Mouse (Mus musculus) T-helper 1 cell (primary cell): ENCODE measurements around the gene Bcl11a.

ENCODE experiments used
- in situ Hi-C: fragments of 300-600 bp; cut with MboI, MseI; formaldehyde crosslinking; loops from one replicate; pipeline ENCODE4 v1.15.1; 2025; ENCODE audit warnings: high pct_unique_total_duplicates

The Bcl11a gene

DNA sequence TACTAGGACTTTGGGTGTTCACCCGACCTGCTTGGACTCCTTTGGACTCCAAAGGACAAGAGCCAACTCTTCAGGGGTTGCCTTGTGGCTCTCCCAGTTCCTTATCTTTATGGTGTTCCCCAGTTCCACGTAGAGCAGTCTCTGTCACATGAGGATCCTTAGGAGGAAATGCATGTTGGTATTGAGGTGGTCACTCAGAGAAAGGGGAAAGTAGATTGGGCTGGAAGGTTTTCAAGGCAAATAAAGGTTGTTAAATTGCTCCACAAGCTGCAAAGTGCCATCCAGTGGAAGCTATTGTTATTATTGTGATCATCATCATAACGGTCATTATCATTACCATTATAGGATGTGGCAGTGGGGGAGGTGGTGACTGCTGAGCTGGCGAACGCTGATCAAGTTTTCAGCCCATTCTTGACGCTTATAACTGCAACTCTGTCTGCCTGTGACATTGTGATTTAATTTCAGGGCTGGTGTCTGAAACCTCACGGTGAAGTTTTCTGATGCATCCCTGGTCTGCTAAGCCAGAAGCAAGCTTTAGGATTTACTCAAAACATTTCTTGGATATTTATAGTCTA is 52.4 kb downstream of the Bcl11a start:
- in situ Hi-C loops, result no loop called here

DNA sequence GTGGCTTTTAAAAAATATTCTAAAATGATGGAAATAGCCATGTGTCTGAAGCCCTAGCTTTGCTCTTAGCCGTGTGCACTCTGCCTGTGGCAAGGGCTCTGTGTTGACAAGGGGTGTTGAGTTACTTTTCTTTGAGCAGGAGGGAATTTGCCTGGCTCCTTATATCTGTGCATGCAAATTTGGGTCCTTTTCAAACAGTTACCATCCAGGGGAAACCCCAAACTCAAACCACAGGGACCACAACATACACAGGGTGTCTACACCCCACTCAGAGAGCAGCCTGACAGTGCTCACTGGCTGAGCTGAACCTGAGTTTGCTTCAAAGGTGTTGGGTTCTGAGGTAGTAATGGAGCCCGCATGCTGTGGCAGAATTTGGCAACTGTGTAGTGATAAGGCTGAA is 54.0 kb downstream of the Bcl11a start:
- in situ Hi-C loops, result no loop called here

DNA sequence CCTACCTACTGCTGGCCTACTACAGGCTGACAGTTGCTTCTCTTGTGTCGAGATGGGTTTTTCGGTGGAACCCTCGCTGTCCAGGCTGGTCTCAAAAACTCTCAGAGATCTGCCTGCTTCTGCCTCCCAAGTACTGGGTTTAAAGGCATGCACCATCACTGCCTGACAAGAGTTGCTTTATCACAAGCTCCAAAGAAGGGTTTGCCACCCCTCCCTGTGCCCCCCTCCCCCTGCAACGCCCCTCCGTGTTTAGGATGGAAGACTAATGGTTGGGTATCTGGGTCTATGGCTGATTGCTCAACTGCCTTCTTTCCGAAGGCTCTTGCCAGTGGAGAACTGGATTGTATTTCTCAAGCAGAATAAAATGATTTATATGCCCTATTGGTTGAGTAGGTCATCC is 54.5 kb downstream of the Bcl11a start:
- in situ Hi-C loops, result no loop called here

DNA sequence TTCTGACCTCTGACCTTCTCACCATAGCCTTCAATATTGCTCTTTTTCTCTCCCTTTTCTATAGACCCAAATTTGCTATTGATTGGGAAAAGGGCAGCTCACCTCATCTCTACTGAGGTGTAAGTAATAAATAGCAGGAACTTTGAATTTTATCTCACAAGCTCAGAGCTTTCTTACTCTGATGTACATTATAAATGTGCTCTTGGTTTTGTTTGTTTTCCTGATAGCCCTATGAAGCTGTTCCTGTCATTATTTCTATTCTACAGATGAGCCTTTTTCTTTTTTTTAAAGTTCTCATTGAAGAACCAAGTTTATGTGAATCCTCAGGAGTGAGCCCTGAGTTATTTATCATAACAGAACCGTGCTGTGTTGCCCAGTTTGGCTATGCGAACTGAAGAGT is 55.0 kb downstream of the Bcl11a start:
- in situ Hi-C loops, result no loop called here

DNA sequence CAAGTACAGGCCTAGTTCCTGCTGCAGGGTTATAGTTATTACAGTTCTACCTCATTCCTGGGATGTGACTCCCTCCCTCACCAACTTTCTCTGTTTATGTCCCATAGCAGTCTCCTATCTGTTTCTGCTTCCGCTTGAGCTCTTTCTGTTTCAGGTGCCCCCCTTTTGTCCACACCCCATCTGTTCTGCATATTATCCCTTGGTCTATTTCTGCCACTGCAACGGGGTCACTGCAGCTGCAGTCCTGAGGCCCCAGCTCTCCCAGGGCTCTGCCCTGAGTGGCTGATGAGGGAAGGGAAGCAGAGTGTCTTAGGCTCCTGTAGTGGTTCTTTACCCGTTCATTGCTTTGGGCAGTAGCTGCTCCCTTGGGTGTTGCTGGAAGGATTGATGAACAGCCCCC is 55.6 kb downstream of the Bcl11a start:
- in situ Hi-C loops, result no loop called here

DNA sequence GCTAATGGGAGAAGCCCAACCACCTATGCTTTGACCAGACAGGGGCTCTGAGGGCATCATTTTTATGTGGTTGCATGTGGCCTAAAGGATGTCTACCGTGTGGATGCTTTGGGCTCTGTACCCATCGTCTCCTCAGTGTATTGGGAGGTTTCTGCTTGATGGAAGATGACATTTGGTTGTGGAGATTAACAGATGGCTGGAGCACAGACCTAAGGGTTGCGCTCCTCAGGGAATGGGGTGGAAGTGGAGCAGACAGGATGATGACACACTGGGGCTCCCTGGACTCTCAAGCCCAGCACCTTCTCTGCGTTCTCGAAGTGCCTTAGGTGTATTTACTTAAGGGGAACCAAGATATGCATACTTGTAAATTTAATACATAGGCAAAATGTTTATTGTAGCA is 56.1 kb downstream of the Bcl11a start:
- in situ Hi-C loops, result no loop called here

DNA sequence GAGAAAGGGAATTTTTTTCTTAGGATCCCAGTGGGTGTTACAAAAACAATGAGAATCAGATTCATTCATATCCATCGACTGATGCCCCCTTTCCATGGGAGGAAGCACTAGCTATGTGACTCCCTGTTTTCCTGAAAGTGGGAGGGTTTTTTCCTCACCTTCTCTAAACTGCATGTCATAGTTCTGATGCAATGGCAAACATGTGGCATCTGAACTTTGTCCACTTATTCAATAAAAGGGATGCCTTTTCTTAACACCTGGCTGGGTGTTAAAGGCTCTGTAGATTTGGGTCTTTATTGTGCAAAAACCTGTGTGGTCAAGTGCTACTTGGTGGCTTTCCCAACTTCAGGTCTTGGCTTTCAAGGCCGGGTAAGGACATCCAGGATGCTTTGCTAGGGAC is 57.4 kb downstream of the Bcl11a start:
- in situ Hi-C loops, result no loop called here

DNA sequence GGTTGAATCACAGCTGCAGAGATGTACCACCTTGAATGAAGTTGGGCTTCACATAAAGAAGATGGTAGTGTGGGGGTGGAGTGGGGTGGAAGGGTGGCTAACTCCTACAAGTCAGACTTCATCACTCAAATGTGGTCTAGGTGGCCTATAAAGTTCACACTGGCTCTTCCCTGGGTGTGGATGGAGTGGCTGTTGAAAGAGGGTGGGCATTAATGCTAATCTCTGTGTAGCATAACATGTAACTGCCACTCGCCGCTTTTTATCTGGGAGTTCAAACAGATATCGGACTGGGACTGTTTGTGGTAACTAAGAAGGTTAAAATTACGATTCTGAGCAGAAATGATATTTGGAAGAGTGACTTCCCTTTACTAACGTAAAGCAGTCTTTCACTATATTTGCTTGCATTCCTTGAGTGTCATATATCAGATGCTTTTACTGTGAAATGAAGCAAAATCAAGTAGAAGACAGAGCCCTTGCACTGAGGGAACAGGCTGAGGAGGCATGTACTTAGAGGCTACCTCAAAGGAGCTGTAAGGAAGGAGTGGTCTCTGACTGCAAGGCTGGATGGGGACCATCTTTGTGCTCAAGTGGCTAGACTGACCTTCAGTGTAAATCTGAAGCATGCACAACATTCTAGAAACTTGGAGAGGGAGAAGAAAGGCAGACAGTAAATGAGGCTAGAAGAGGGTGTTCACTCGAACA is 58.4 kb downstream of the Bcl11a start:
- in situ Hi-C loops, result no loop called here

DNA sequence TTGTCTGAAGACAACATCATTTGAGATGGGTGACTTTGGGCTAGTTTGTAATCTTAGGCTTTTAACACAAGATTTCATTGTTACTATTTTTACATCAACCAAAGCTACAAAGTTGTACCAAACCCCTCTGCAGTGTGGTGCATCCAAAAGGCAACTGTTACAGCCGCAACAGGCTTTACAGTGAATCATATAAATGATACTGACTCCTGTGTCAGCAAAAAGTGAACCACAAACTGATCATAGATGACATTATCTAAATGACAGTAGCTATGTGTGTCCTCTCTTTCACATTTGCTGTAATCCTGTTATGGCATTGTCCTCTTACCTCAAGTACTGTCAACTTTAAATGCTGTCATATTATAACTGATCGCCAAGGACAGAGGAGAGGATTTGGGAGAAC is 60.0 kb downstream of the Bcl11a start:
- in situ Hi-C loops, result no loop called here

DNA sequence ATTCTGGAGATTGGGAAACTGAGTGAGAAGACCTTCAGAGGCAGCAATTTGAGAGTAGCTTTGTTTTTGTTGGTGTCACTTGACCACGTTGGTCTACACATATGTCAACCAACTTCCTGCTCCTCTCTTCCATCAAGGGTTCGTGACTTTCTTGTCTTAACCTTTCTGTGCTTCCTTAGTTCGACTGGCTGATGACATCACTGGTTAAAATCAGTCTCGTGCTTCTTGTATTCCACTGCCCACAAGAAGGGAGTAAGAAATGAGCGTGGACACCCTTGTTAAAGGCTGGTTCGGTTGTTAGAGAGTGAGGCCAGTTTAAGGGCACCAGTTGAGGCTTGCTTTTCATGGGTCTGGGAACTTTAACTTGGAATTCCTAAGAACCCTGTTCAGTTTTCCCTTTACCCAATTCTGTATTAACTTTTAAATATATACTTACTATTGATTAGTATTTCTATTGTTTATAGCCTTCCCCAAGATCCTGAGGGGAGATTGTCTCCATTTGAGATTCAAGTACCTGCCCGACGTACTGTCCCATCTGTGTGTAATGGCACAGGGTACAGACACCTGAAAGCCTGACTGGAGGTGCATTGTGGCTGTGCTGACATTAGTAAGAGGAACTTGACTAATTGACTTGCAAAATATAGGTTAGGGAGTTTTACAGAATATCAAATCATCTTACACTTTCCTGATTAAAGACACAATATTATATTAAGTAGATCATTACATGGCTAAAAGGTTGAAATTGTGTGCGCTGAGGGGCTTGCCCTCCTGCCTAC is 60.9 kb downstream of the Bcl11a start:
- in situ Hi-C loops, result no loop called here

DNA sequence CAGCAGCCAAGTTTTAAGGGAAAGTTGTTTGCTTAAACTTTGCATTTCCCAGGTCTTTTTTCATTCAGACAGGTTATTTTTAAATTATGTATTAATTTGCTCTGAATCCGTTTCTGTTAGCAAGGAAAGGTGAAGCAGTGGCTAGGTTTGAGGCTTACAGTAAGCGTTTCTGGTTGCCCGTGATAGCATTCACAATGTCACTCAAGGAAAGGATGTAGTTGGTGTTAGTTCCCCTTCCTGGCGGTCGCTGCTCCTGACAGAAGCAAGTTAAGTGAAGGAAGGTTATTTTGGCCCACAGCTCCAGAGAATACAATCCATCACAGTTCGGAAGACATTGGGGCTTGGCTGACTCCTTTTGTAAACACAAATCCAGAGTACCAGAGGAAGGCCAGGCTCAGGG is 61.6 kb downstream of the Bcl11a start:
- in situ Hi-C loops, result no loop called here

DNA sequence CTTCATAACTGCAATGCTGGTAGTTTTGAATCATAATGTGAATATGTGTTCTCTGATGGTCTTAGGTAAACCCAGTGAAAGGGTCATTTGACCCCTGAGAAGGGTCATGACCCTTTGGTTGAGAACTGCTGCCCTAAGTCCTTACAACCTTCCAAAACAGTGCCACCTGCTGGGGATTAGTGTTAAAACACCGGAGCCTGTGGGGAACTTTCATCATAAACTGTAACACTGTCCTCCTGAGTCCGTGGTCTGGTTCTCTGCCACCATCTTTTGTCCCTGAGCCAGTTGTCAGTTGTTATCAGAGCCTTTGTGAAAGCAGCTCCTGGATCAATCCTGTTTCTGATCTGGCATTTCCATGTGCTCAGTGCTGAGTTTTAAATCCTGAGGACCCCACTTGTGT is 62.1 kb downstream of the Bcl11a start:
- in situ Hi-C loops, result loop anchor here (10.0 kb wide), 1 partner anchor 1005 kb away; no protein-coding TSS in a partner anchor

DNA sequence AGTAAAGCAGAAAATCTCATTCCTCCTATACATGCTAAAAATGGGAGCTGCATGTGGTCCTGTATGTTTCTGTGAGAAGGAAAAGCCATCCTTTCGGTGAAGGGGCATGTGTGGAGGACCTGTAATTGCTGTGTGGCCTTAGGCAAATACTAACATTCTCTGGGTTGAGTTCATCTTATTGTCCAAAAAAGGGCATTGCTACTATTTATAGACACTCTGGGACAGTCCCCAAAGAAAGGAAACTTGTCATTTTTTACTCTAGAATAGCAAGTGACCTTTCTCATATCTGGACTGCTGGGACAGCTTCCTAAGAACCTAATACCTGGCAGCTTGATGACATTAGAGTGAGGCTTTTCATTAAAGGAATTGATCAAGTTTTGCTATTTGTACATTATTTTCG is 63.1 kb downstream of the Bcl11a start:
- in situ Hi-C loops, result loop anchor here (10.0 kb wide), 1 partner anchor 1004 kb away; no protein-coding TSS in a partner anchor

DNA sequence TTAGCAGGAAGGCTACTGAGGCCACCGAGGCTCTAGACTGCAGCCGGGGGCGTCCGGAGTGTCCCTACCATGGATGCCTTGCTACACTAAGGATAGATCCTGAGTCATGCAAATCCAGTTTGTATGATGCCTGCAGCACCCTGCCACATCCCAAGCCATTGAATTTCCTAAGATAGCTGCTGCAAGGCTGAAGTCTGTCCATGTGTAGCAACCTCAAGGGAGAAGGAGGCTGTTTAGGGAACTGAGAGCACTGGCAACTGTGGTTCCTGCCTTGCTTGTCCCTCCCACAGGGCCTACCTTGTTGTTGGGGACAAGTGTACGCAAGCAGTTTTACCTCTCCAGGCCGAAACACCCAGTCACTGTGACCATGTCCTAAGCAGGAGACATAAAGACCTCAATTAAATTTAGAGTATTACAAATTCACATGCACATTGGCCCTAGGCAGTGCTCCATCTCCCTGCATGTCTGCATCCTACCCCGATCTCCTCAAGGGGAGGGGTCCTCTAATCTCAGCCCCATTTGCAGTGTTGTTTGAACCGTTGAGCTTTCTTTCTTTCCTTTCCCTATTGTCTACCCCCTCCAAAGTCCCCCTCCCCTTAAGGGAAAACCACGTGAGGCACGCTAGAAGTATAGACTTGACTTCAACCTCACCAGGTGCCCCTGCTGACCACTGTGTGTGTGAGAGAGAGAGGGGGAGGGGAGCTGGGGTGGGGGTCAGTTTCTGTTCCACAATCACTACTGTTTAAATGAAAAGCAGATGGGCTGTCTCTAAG is 63.8 kb downstream of the Bcl11a start:
- in situ Hi-C loops, result loop anchor here (10.0 kb wide), 1 partner anchor 1003 kb away; no protein-coding TSS in a partner anchor

DNA sequence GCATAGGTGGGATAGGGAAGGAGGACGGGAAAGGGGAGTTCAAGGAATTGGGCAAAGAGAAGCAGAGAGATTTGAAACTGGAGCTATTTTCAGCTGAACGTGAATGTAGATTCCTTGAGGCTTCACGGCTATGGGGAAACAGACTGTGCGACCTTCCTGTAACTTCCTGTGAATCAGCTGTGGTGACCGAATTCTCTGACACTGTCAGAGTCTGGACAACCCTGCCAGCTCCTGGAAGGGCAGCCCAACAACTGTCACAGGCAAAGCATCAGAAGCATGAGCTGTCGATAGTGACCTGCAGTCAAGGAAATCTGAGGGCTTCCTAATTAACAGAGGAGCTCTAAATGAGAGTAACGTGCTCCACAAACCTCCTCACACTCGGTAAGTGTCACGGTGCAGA is 64.5 kb downstream of the Bcl11a start:
- in situ Hi-C loops, result loop anchor here (10.0 kb wide), 1 partner anchor 1002 kb away; no protein-coding TSS in a partner anchor

DNA sequence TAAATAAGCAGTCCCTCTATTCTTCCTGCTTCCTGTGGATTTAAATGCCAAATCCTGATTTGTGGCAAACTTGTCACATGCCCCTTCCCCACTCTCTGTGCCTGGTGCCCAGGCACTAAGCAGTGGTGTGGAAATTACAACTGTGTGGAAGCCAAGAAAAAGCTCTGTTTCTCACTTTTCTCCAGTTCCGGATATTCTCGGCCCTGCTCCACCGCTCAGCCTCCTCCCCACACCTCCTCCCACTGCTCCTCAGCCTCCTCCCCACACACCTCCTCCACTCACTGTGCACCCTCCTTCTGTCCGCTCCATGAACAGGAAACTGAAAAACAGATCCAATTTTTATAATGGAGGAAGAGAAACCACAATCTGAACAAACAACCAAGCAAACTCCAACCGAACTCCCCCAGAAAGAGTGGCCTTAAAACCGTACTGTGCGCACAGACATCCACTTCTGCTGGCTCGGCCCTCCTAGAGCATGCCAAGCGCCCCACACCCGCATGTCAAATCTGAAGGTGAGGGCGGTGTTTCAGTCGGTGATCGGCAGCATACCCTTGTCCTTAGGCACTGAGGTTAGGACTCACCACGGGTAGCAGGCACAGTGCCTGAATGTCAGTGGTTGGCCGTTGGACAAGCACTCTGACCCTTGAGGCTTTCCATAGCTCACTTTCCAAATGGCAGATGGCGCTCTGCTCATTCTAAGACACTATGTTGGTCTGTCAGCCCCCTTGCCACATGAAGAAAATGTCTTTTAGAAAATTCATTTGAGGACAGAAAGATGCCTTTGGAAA is 66.5 kb downstream of the Bcl11a start:
- in situ Hi-C loops, result loop anchor here (10.0 kb wide), 1 partner anchor 1000 kb away; no protein-coding TSS in a partner anchor

DNA sequence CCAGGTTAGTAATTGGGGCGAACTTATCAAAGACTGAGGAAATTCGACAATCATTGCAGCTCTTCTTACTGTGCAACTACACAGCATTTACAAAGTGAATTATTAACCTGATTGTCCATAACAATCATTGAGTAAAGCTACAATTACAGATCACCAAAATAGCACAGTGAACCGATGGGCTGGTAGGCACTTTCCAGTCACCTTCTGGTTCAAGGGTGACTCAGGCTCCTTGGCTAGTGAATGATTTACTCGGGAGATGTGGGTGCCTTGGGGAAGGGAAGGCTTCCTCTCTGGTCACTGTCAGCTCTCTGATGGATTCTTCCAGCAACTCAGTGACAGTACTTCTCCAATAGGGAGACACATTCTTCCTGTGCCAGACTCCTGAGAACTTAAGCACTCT is 68.2 kb downstream of the Bcl11a start:
- in situ Hi-C loops, result loop anchor here (10.0 kb wide), 1 partner anchor 999 kb away; no protein-coding TSS in a partner anchor

DNA sequence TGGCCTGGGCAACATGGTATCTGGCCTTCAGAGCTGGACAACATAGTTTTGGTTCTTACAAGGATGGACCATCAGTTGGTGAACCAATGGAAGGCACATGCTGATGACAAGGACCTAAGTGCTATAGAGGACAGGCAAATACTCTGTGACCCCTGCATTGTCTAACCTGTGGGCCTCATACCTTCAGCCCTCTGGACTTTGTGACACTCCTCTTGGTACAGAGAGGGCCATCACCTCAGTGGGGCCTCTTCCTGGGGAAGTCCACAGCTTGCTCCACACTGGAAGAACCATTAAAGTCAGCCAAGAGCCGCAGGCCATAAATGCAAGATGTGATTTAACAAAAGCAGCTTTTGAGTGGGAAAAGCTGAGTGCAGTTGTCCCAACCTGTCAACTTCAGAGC is 68.6 kb downstream of the Bcl11a start:
- in situ Hi-C loops, result loop anchor here (10.0 kb wide), 1 partner anchor 998 kb away; no protein-coding TSS in a partner anchor

DNA sequence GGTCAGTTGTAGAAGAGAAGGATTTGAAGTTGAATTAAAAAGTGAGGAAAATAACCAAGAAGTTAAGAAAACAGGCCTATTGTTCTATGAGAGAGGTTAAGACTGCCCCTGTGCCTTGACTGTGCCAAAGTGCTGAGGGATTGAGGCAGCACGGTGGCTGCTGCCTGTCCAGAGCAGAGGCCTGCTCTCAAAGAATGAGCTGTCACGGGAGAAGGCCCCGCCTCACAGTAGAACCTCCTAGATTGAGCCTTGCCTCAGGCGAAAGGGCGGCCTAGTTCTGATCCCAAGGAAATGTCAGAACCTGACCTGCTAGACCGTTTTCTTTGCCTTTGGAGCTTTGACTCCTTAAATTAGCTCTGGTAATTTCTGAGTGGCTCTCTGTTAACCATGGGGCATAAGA is 69.8 kb downstream of the Bcl11a start:
- in situ Hi-C loops, result loop anchor here (10.0 kb wide), 1 partner anchor 997 kb away; no protein-coding TSS in a partner anchor

DNA sequence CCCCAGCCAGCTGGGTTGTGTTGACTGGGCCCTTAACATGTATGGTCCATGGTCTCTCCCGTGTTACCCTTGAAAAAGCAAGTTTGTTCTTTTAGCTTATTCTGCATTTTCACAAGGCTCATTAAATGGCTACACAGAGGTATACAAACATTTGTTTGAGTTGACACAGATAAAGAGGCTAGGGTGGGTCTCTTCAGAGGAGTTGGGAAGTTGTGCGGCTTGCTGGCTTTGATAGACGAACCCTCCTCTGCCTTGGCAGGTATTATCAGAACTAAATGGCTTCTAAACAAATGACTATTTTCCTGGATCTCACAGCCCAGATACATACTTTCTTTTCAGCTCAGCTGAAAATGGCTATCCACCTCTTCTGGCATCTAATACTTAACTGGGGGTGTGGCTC is 70.7 kb downstream of the Bcl11a start:
- in situ Hi-C loops, result loop anchor here (10.0 kb wide), 1 partner anchor 996 kb away; no protein-coding TSS in a partner anchor
